Mouse (Mus musculus) forelimb bud, embryonic 11.5 days (tissue): Measurements from ENCODE around the gene Prr29.
A peak's percentile ranks its signal among the peaks of the same experiment; 100 is the strongest.

Source experiments
- DNase-seq: peaks from one replicate; pipeline ENCODE4 v3.0.0-alpha.2; 2012; ENCODE audit warnings: low read depth, low spot score

Prr29 gene

GRCm38 (mm10) chr11:106398481-106398880, 33.2 kb downstream of the Prr29 start:
- no peak for DNase-seq

DNA sequence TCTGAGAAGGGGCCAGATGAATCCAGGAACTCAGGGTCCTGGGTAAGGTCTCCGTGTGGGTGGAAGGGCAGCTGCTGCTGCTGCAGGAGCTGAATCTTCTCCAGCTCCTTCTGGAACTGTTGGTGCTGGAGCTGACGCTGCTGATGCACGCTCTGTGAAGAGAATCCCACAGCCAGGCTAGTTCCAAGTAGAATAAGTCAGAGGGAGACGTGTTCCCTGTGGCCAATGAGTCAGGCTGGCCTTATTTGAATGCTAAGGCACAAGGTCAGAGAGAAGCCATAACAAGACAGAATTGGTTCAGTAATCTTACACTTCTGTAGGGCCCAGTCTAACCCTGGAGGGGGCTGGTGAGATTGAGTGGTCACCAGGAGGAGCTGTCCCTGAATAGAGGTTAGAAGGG, 44.7 kb downstream of the Prr29 start:
- no peak for DNase-seq

GRCm38 (mm10) chr11:106410507-106410906, 45.2 kb downstream of the Prr29 start:
- no peak for DNase-seq

DNA sequence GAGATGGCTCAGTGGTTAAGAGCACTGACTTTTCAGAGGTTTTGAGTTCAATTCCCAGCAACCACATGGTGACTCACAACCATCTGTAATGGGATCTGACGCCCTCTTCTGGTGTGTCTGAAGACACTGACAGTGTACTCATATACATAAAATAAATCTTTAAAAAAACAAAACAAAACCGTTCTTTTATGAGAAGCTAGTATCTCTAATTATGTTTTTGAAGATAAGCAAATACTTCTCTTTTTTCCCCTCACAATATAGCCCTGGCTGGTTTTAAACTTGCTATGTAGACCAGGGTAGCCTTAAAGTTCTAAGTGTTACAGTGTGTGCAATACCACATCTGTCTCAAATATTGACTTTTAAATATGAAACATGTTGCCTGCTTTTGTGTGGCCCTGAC, 45.9 kb downstream of the Prr29 start:
- no peak for DNase-seq

GRCm38 (mm10) chr11:106412641-106413360, 47.5 kb downstream of the Prr29 start:
- no peak for DNase-seq

- DNase-seq: no peak
Observed at GRCm38 (mm10) chr11:106416331-106416730, 51.1 kb downstream of the Prr29 start.

- DNase-seq: no peak
Observed at GRCm38 (mm10) chr11:106417860-106418259, 52.6 kb downstream of the Prr29 start.

GRCm38 (mm10) chr11:106418622-106419196, 53.4 kb downstream of the Prr29 start:
- DNase-seq: peak; percentile 91

DNA sequence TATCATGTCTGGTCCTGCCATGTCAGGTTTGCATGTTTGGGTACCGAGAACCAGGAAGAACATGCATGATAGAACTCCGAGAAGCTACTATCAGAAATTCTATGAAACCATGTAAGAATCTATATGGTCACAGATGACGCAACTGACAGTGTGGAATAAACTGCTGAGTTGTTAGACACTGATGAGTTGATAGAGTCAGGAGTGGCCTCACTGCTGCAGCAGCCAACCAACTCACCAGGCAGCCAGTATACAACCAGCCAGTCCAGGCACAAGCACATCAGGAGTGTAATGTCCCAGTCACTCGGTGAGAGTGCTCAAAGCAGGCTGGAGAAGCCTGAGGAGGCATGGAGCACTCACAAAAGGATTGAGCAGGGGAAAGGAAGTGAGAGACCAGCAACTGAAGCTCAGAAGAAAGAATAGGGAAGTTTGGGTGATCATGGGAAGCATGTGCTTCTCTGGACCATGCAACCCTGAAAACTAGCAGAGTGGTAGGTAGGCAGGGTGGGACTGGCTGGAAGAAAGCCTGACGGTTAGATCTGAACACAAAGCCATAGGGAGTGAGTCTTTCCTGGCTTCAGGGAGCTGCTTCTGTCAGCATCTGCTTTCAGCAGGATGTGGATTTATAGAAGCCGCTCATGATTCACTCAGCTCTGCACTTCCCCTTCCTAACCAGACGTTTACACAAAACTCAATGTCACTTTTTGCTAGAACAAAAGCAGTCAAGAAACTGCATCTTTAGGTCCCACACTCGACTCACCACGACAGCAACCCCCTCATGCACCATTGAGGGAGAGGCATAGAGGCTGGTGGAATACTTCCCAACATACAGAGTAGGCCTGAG, 54.2 kb downstream of the Prr29 start:
- DNase-seq: no peak

DNA sequence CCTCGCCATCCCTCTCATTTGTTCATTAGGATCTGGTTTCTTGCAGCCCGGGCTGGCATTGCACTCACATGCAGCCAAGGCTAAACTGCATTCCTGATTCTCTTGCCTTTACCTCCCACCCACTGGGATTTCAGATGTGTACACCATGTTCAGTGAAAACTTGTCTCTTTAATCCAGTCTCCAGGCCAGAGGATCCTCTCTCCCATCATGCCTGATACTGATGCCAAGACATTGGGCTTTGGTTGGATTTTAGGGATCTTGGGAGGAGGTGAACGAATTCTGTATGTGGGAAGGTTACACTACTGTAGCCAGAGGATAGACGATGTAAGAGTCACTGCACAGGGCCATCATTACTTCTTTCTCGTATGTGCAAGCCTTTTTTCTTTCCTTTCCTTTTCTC, 59.9 kb downstream of the Prr29 start:
- no peak for DNase-seq

DNA sequence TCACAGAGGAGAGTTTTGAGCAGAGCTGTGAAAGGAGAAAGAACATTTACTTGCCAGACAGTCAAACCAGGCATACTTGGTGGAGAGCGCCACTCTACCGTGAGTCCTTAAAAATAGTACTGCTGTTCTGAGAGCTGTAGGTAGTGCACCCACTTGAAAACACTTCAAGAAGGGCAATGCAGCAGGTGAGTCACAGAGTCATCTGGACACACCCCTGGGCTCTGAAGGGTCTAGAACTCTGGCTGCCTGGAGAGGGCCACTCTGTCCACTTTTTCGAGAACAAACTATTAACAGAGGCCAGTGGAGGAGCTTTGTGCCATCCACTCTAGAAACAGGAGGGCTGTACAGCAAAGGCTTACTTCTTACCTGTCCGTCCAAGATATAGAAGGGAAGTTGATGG, 61.2 kb downstream of the Prr29 start:
- no peak for DNase-seq
